Mouse (Mus musculus) midbrain, embryonic 16.5 days (tissue): ENCODE results near the gene Gm9970. TPM values are rescaled to one million over a fixed set of nuclear protein-coding genes. Genes with fewer than 3 reads are reported as not detected.

Source experiments
- ATAC-seq: fragments of 200-750 bp; cut with Nextera tagmentation; 2 replicates; pipeline ENCODE4 v1.8.0; 2017; ENCODE audit warnings: moderate TSS enrichment
- H3K27ac ChIP-seq: fragments of 300-500 bp; sonication (generic); 2 replicates; pipeline ENCODE4 v1.5.1; 2014; ENCODE audit warnings: mild to moderate bottlenecking, low read length, mixed read lengths
- H3K27me3 ChIP-seq: fragments of 300-500 bp; sonication (generic); 2 replicates; pipeline ENCODE4 v1.6.1; 2014; ENCODE audit warnings: low read depth, low read length, mixed read lengths; ENCODE audit not compliant: control insufficient read depth, insufficient read depth
- H3K36me3 ChIP-seq: fragments of 300-500 bp; sonication (generic); 2 replicates; pipeline ENCODE4 v1.6.1; 2014; ENCODE audit warnings: mild to moderate bottlenecking, low read length, moderate library complexity, mixed read lengths; ENCODE audit not compliant: control insufficient read depth, insufficient read depth
- H3K4me1 ChIP-seq: fragments of 300-500 bp; sonication (generic); 2 replicates; pipeline ENCODE4 v1.6.1; 2014; ENCODE audit warnings: mild to moderate bottlenecking, low read length, mixed read lengths; ENCODE audit not compliant: control insufficient read depth, insufficient read depth
- H3K4me2 ChIP-seq: fragments of 300-500 bp; sonication (generic); 2 replicates; pipeline ENCODE4 v1.6.1; 2014; ENCODE audit warnings: mild to moderate bottlenecking, low read length, mixed read lengths
- H3K4me3 ChIP-seq: fragments of 300-500 bp; sonication (generic); 2 replicates; pipeline ENCODE4 v1.5.1; 2014; ENCODE audit warnings: low read depth, mild to moderate bottlenecking, low read length, moderate library complexity, mixed read lengths
- H3K9ac ChIP-seq: fragments of 300-500 bp; sonication (generic); 2 replicates; pipeline ENCODE4 v1.6.1; 2014; ENCODE audit warnings: low read depth, low read length, mixed read lengths
- H3K9me3 ChIP-seq: fragments of 300-500 bp; sonication (generic); replicated peaks from 2 replicates; pipeline ENCODE4 v1.6.1; 2014; ENCODE audit warnings: mild to moderate bottlenecking, low read length, mixed read lengths; ENCODE audit not compliant: control insufficient read depth, poor library complexity, severe bottlenecking
- WGBS: fragments of 180-500 bp; shearing (Covaris S2); extraction: QIAGEN DNeasy Blood & Tissue Kit; methylation state at CpG from one replicate; pipeline ENCODE4 v1.1.7; 2014; 5-methylcytosine and 5-hydroxymethylcytosine counted together
- polyA plus RNA-seq: library from polyadenylated mRNA; unstranded; fragments of >200 nt; fragmentation: Nextera tagmentation; extraction: Ambion mirVana; gene quantifications from 2 replicates; pipeline ENCODE4 v1.2.1, GENCODE M21; 2015

Gene Gm9970
- polyA plus RNA-seq, 1 experiment from 2014 or later = 0.62 TPM

DNA sequence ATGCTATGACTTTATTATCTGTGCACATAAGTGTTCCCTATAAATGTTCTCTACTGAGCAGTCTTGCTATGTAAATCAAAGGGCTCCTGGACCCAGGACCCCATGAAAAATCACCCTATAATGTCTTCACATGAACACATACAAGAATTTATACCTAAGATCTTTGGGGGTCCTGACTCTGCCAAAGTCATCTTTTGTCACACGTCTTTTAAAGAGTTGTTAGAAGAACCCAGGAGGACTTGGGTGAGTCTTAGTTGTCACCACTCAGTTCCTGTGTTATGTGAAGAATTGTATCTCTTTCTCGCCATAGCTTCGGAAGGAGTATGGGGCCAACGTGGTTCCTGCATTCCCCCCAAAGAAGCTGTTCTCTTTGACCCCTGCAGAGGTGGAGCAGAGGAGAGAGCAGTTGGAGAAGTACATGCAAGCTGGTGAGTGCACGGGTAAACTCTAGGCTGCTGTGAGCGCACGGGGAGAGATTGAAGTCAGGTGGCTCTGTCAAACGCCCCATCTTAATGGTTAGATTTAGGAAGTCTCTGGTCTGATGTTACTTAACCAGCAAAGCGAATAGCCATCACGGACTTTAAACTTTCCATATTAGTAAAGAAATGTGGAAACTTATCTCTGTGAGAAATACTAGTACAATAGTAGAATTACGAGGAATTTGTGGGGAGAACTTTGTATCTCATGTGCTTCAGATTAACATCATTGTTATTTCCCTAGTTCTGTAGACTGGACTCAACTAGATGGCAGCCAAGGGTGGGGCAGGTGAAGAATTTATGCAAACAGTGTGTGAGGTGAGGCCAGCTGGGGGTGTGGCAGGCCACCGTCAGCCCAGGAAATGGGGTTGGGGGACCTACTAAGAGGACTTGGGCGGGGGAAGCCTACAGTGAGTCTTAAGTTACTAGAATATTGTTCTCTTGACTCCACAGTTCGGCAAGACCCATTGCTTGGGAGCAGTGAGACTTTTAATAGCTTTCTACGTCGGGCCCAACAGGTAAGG lies 46.2 kb downstream of the Gm9970 start:
- Histone ChIP-seq H3K4me3 (no peak overlapping the region), H3K4me2 (peak overlapping the region; percentile 96; the same call in 1 of the 2 replicates), H3K27me3 (no peaks in the 10 kb centered on the region), H3K27ac (no peak overlapping the region), H3K4me1 (peaks cover 20% of the 10 kb centered on the region), H3K9me3 (no peaks in the 10 kb centered on the region), H3K9ac (no peak overlapping the region), H3K36me3 (peaks cover 56% of the 10 kb centered on the region)
- ATAC-seq = no peak
- 90% methylated on average over 16 of the region's 16 CpGs for WGBS

DNA sequence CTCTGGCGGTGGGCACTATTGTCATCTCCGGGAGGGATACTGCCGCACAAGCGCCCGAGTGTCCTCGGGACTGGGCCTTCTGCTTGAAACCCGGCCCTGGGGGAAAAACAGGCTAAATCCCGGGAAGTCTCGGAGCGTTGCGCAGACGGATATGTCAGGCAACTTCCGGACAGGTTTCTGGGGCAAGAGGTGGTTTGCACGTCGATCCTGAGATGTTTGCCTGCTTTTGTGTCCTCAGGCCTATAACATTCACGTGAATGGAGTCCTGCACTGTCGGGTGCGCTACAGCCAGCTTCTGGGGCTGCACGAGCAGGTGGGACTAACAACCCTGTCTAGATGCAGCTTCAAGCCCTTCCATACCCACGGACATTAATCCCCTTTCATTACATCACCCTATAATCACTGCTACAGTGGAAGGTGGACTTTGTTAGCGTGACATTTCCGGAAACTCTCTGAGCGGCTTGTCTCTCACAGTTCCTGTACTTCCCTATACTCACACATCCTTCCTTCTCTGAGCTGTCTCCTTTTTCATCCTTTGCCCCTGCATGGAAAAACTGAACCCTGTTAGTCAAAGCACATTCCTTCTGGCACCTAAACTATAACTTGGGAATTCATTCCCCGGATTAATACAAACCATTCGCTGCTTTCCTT lies 47.3 kb downstream of the Gm9970 start:
- Histone ChIP-seq H3K4me2 (peak overlapping the region; percentile 96), H3K27me3 (no peaks in the 10 kb centered on the region), H3K4me3 (peak overlapping the region; percentile 77), H3K9ac (peak overlapping the region; percentile 91), H3K36me3 (peaks cover 53% of the 10 kb centered on the region), H3K9me3 (no peaks in the 10 kb centered on the region), H3K27ac (peak overlapping the region; percentile 85), H3K4me1 (peaks cover 20% of the 10 kb centered on the region)
- 11% methylated on average over 25 of the region's 25 CpGs for WGBS
- ATAC-seq = no peak

DNA sequence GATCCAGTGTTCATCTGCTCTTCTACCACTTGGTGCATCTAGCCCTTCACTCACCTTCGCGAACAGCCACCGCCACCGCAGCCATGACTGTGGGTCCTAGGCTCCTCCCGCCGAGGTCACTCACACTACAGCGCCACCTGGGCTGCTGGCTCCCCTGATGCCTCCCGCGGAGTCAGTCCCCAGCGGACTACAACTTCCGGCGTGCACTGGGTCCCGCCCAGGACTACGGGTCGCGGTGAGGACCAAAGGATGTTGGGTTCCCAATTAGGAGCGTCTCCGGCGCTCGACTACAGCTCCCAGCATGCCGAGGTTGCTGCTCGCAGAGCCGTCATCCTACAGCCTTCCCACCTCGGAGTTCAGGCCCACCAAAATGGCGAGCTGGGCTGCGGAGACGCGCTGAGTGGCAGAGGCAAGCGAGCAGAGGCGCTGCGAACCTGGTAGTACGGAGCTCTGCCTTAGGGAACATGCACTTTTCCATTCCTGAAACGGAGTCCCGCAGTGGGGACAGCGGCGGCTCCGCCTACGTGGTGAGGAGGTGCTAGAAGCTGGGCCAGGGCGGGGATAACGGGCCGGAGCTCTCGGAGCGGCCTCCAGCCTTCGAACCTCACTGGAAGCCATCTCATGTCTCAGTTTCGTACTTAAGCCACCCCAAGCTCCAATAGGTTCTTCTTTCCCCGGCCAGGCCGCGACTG lies 47.9 kb downstream of the Gm9970 start, which contains the start of the genes Snx17 and Eif2b4:
Gene Snx17 (plus strand): TSS at position 289 of the 692 bp plus-strand sequence.
Gene Eif2b4 (minus strand): TSS at position 492 of the 692 bp plus-strand sequence.
- peaks cover 20% of the 10 kb centered on the region for H3K4me1 ChIP-seq
- peak within 1 kb of the TSS; percentile 91 for H3K9ac ChIP-seq
- peak; percentile 97 for ATAC-seq
- peaks cover 51% of the 10 kb centered on the region for H3K36me3 ChIP-seq
- H3K4me3 ChIP-seq = peak within 1 kb of the TSS; percentile 77
- H3K9me3 ChIP-seq = no peaks in the 10 kb centered on the region
- H3K4me2 ChIP-seq = peak within 1 kb of the TSS; percentile 96
- under 1% methylated on average over 48 of the region's 48 CpGs for WGBS
- H3K27me3 ChIP-seq = no peaks in the 10 kb centered on the region
- H3K27ac ChIP-seq = peak within 1 kb of the TSS; percentile 85

DNA sequence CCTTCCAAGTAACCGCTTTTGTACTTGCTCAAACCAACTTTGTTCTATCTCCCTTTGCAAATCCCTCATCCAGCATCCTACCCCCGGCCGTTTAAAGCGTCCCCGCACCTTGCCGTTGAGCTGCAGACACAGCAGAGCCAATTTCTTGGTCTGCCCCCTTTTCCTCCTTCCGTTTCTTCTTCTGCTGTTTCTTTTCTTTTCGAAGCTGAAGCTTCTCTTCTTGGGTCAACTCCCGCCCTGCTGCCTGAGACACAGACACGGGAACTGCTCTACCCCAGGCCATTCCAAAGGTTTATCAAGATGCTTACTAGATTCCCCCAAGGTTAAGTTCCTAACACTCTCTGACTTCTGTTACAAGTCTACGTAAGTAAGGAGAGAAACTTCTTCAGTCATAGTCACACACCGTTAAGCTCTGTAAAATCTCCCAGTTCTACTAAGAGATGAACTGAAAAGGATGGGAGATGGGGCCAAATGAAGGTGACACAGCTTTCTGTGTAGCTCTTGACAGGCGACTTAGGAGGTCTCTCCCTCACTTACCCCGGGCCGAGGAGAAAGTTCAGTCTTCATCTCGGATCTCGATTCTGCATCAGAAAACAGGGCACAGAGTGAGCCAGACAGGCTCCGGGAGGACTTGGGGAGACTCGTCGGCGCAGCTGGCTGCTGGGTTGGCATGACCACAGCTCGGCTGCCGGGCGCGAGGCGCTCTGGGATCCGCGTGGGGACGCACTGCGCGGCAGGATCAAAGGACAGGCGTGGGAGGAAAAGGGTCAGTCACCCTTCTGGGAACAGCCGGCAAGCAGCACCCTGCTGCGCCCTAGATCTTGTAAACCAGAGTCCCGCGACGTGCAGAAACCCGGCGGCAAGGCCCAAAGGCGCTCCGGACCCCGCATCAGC lies 48.7 kb downstream of the Gm9970 start:
- Histone ChIP-seq H3K4me1 (peaks cover 20% of the 10 kb centered on the region), H3K27me3 (no peaks in the 10 kb centered on the region), H3K9ac (peak overlapping the region; percentile 77), H3K27ac (peak overlapping the region; percentile 81), H3K9me3 (no peaks in the 10 kb centered on the region), H3K4me2 (peak overlapping the region; percentile 68), H3K36me3 (peaks cover 49% of the 10 kb centered on the region), H3K4me3 (peak overlapping the region; percentile 77)
- WGBS = 15% methylated on average over 42 of the region's 42 CpGs
- ATAC-seq = peak; percentile 72

Other genes with a start within 250 kb of the Gm9970 start
- gene Atraid, start 192.9 kb downstream of the Gm9970 start, polyA plus RNA-seq = 171 and 182 TPM in 2 replicates
- 29.4 and 30.3 TPM in 2 replicates for gene Slc5a6, start 192.3 kb downstream of the Gm9970 start, polyA plus RNA-seq
- gene Cad, start 186.5 kb downstream of the Gm9970 start, polyA plus RNA-seq = 14.5 and 14.8 TPM in 2 replicates
- gene Dnajc5g, start 134.9 kb downstream of the Gm9970 start, polyA plus RNA-seq = not detected in 2 replicates
- 15.6 and 18.0 TPM in 2 replicates for gene Slc30a3, start 133.0 kb downstream of the Gm9970 start, polyA plus RNA-seq
- not detected in 2 replicates for gene Trim54, start 124.5 kb downstream of the Gm9970 start, polyA plus RNA-seq
- not detected in 2 replicates for gene Ucn, start 102.4 kb downstream of the Gm9970 start, polyA plus RNA-seq
- 48.1 and 54.2 TPM in 2 replicates for gene Mpv17, start 87.0 kb downstream of the Gm9970 start, polyA plus RNA-seq
- gene Gm29609, start 61.3 kb downstream of the Gm9970 start, polyA plus RNA-seq = 1.9 and 2.8 TPM in 2 replicates
- gene Gtf3c2, start 61.1 kb downstream of the Gm9970 start, polyA plus RNA-seq = 61.7 and 63.6 TPM in 2 replicates
- gene Snx17, start 48.0 kb downstream of the Gm9970 start, polyA plus RNA-seq = 117 and 125 TPM in 2 replicates
- 81.5 and 93.8 TPM in 2 replicates for gene Eif2b4, start 47.8 kb downstream of the Gm9970 start, polyA plus RNA-seq
- 12.6 and 14.3 TPM in 2 replicates for gene Zfp513, start 38.9 kb downstream of the Gm9970 start, polyA plus RNA-seq
- 183 and 186 TPM in 2 replicates for gene Ppm1g, start 20.5 kb downstream of the Gm9970 start, polyA plus RNA-seq
- gene Nrbp1, start 368 bp downstream of the Gm9970 start, polyA plus RNA-seq = 156 and 165 TPM in 2 replicates
- gene Krtcap3, start 10.5 kb upstream of the Gm9970 start, polyA plus RNA-seq = 2.1 and 2.2 TPM in 2 replicates
- gene Ift172, start 49.9 kb upstream of the Gm9970 start, polyA plus RNA-seq = 32.3 and 40.0 TPM in 2 replicates
- gene Fndc4, start 54.8 kb upstream of the Gm9970 start, polyA plus RNA-seq = 96.2 and 97.6 TPM in 2 replicates
- gene Gckr, start 56.2 kb upstream of the Gm9970 start, polyA plus RNA-seq = 0.42 and 1.6 TPM in 2 replicates
- 142 and 146 TPM in 2 replicates for gene Zfp512, start 211.2 kb upstream of the Gm9970 start, polyA plus RNA-seq
- 0.16 TPM in 1 of 2 replicates, not detected in the other for gene 4930548H24Rik, start 244.5 kb upstream of the Gm9970 start, polyA plus RNA-seq